Mouse (Mus musculus) E14TG2a.4 (cell line): ENCODE measurements around the gene Shisa6.

Experiments
- CTCF ChIP-seq: conservative IDR thresholded peaks from 2 replicates; pipeline ENCODE4 v1.5.1; 2014; ENCODE audit warnings: low read length
- NANOG ChIP-seq: IDR thresholded peaks from 2 replicates; pipeline ENCODE4 v1.6.1; 2014; ENCODE audit warnings: borderline replicate concordance, low read length, mixed read lengths

DNA sequence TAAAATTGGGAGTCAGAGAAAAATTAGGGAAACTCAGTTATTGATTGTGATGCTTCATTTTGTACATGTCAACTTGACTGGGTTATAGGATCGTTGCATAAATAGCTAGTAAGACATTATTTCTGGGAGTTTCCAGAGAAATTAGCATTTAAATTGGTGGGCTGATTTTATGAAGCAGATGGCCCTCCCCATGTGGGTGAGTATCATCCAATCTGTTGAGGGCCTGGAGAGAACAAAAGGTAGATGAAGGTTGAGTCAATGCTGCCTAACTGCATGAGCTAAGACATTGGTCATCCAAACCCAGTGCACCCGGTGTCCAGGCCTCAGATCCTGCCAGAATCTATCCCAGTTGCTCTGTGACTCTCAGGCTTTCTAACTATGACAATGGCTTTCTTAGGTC is 337.6 kb downstream of the Shisa6 start:
- TF ChIP-seq NANOG (no peak), CTCF (no peak)
